Mouse (Mus musculus) cerebellum, adult 2 months (tissue): ENCODE data around the gene Ccdc149.

Experiments
- CTCF ChIP-seq: fragments of 200-500 bp; IDR thresholded peaks from 2 replicates; pipeline ENCODE4 v1.5.1; 2011; ENCODE audit warnings: low read depth, mild to moderate bottlenecking, control low read depth, low read length, moderate library complexity, borderline replicate concordance; ENCODE audit not compliant: insufficient read depth
- POLR2A ChIP-seq: fragments of 200-500 bp; IDR thresholded peaks from 2 replicates; pipeline ENCODE4 v1.6.1; 2011; ENCODE audit warnings: low read length, control low read depth, borderline replicate concordance; ENCODE audit not compliant: insufficient read depth

DNA sequence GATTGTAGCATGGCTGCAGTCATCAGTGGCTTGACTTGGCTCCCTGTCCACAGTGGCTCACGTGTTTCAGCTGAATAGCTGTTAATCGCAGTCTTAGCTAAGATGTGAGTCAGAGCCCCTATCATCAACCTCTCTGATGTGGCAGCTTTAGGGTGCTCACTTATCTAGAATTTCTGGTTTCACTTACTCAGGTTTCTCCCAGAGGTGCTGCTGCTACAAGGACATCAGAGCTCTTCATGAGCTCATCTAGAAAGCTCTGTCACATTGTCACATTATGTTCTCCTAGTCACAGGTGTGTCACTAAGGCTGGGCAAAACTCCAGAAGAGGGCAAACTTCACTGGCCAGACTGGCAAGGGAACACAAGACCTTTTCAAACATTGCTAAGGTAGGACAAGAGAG lies 132.2 kb downstream of the Ccdc149 start:
- TF ChIP-seq CTCF (no peak), POLR2A (no peak)
